Mouse (Mus musculus) stomach, postnatal 0 days (tissue): ENCODE measurements around the gene Gm13305. TPM values are rescaled to one million over a fixed set of nuclear protein-coding genes. Genes with fewer than 3 reads are reported as not detected.
"Not testable (repeated sequence)": the region's sequence is repeated elsewhere in the genome, so short reads cannot be mapped to it uniquely, and the experiment has no call there.

Experiments used
- ATAC-seq: fragments of 200-750 bp; cut with Nextera tagmentation; 2 replicates; pipeline ENCODE4 v1.8.0; 2017; ENCODE audit not compliant: low FRiP score, low TSS enrichment
- DNase-seq: peaks from one replicate; pipeline ENCODE4 v3.0.0-alpha.2; 2016; ENCODE audit warnings: low spot score
- H3K27ac ChIP-seq: fragments of 300-500 bp; sonication (generic); replicated peaks from 2 replicates; pipeline ENCODE4 v1.5.1; 2014; ENCODE audit warnings: mild to moderate bottlenecking, control low read depth
- H3K27me3 ChIP-seq: fragments of 300-500 bp; sonication (generic); 2 replicates; pipeline ENCODE4 v1.6.1; 2014; ENCODE audit warnings: low read length; ENCODE audit not compliant: control insufficient read depth, insufficient read depth
- H3K36me3 ChIP-seq: fragments of 300-500 bp; sonication (generic); 2 replicates; pipeline ENCODE4 v1.6.1; 2014; ENCODE audit warnings: low read length, mixed read lengths; ENCODE audit not compliant: control insufficient read depth, insufficient read depth
- H3K4me1 ChIP-seq: fragments of 300-500 bp; sonication (generic); replicated peaks from 2 replicates; pipeline ENCODE4 v1.6.1; 2014; ENCODE audit warnings: antibody characterized with exemption; ENCODE audit not compliant: control insufficient read depth, insufficient read depth
- H3K4me2 ChIP-seq: fragments of 300-500 bp; sonication (generic); replicated peaks from 2 replicates; pipeline ENCODE4 v1.6.1; 2014; ENCODE audit warnings: low read depth, mild to moderate bottlenecking, control low read depth, moderate library complexity
- H3K4me3 ChIP-seq: fragments of 300-500 bp; sonication (generic); 2 replicates; pipeline ENCODE4 v1.5.1; 2014; ENCODE audit warnings: low read depth, low read length, control low read depth
- H3K9ac ChIP-seq: fragments of 300-500 bp; sonication (generic); 2 replicates; pipeline ENCODE4 v1.6.1; 2014; ENCODE audit warnings: mild to moderate bottlenecking, low read length, control low read depth, mixed read lengths
- H3K9me3 ChIP-seq: fragments of 300-500 bp; sonication (generic); 2 replicates; pipeline ENCODE4 v1.6.1; 2016; ENCODE audit warnings: low read length; ENCODE audit not compliant: control insufficient read depth
- WGBS: fragments of 180-500 bp; shearing (Covaris S2); extraction: QIAGEN DNeasy Blood & Tissue Kit; methylation state at CpG from one replicate; pipeline ENCODE4 v1.1.7; 2014; 5-methylcytosine and 5-hydroxymethylcytosine counted together
- polyA plus RNA-seq: library from polyadenylated mRNA; unstranded; fragments of >200 nt; fragmentation: Nextera tagmentation; extraction: Ambion mirVana; gene quantifications from 2 replicates; pipeline ENCODE4 v1.2.1, GENCODE M21; 2015

Gene Gm13305
- 0.39 TPM in 1 of 2 replicates, not detected in the other for polyA plus RNA-seq

DNA sequence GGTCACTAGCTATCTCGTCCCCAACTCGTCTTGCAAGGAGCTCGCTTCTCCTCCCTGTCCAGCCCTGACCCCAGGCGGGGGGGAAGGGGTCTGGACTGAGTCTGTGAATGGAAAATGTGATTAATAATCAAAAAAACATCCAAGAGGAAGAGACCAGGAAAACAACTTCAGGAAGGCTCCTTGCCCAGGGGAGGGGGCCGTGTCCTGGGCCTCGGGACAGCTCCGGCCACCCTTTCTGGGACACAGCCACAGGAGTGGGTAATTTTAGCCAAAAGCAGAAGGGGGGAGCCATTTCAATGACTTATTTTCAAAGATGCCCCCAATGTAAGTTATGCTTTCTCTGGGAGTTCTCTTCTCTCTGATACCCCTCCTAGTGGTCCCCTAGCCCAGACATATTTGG is at the start of gene Gm13305:
Gene Gm13305 (minus strand): TSS at position 101 of the 400 bp plus-strand sequence.
- H3K4me1 ChIP-seq, H3K9ac ChIP-seq, H3K4me3 ChIP-seq, H3K27me3 ChIP-seq, ATAC-seq, H3K4me2 ChIP-seq, H3K27ac ChIP-seq, H3K9me3 ChIP-seq, H3K36me3 ChIP-seq, DNase-seq: not testable (repeated sequence)
- no CpG with 5 or more reads among the region's 7 CpGs for WGBS

GRCm38 (mm10) chr4:42184980-42185372 is 16.6 kb upstream of the Gm13305 start:
- not testable (repeated sequence) for H3K4me1 ChIP-seq, DNase-seq, H3K27ac ChIP-seq, H3K4me3 ChIP-seq, H3K27me3 ChIP-seq, H3K4me2 ChIP-seq, ATAC-seq, H3K9ac ChIP-seq, H3K9me3 ChIP-seq, H3K36me3 ChIP-seq
- no CpG with 5 or more reads among the region's 25 CpGs for WGBS

GRCm38 (mm10) chr4:42184324-42184979 is 16.0 kb upstream of the Gm13305 start:
- H3K27me3 ChIP-seq, H3K4me1 ChIP-seq, DNase-seq, H3K9me3 ChIP-seq, H3K4me3 ChIP-seq, ATAC-seq, H3K4me2 ChIP-seq, H3K9ac ChIP-seq, H3K36me3 ChIP-seq, H3K27ac ChIP-seq: not testable (repeated sequence)
- WGBS = no CpG with 5 or more reads among the region's 58 CpGs

GRCm38 (mm10) chr4:42183234-42184197 is 15.1 kb upstream of the Gm13305 start:
- not testable (repeated sequence) for H3K36me3 ChIP-seq, H3K27ac ChIP-seq, H3K27me3 ChIP-seq, H3K4me3 ChIP-seq, H3K4me1 ChIP-seq, DNase-seq, H3K9me3 ChIP-seq, H3K4me2 ChIP-seq, H3K9ac ChIP-seq, ATAC-seq
- no CpG with 5 or more reads among the region's 31 CpGs for WGBS

DNA sequence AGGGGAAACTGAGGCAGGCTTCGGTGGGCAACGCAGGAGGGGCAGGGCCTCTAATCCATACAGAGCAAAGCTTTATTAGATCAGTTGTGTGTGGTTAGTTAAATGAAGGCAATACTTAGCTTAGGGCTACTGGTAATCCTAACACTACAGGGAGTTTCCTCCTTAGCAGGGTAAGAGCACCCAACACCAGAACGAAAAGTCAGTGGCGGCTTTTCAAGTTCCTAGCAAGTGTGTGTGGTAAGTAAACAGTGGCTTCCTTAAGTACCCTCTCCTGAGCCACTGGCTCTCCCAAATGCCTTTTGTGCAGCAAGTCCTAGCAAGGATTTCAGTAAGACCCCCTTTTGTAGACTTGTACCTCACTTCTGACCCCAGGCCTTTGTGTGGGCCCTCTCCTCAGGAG is 9.8 kb upstream of the Gm13305 start:
- no CpG with 5 or more reads among the region's 4 CpGs for WGBS
- not testable (repeated sequence) for H3K36me3 ChIP-seq

GRCm38 (mm10) chr4:42153136-42153535 is 15.3 kb downstream of the Gm13305 start, which contains the start of gene Gm13306:
TSS of gene Gm13306 (plus strand) at chr4:42153436.
- not testable (repeated sequence) for H3K9me3 ChIP-seq, H3K4me1 ChIP-seq, DNase-seq, H3K36me3 ChIP-seq, H3K9ac ChIP-seq, H3K27ac ChIP-seq, H3K4me2 ChIP-seq, ATAC-seq, H3K4me3 ChIP-seq, H3K27me3 ChIP-seq
- no CpG with 5 or more reads among the region's 9 CpGs for WGBS

More for the DNA sequence above, 9.8 kb upstream of the Gm13305 start:
- not testable (repeated sequence) for H3K4me3 ChIP-seq, H3K4me1 ChIP-seq, DNase-seq, H3K27ac ChIP-seq, H3K27me3 ChIP-seq, H3K9ac ChIP-seq, ATAC-seq, H3K9me3 ChIP-seq, H3K4me2 ChIP-seq

- not testable (repeated sequence) for ATAC-seq, H3K36me3 ChIP-seq, H3K9me3 ChIP-seq, H3K27me3 ChIP-seq, H3K4me2 ChIP-seq, H3K4me1 ChIP-seq, DNase-seq, H3K4me3 ChIP-seq, H3K9ac ChIP-seq, H3K27ac ChIP-seq
- WGBS = no CpG with 5 or more reads among the region's 5 CpGs
These were observed 53.9 kb downstream of the Gm13305 start, which contains the start of gene Gm13304 for GRCm38 (mm10) chr4:42114517-42114916. TSS of gene Gm13304 (plus strand) at chr4:42114817.
